Mouse (Mus musculus) stomach, postnatal 0 days (tissue): ENCODE results near the gene Irf1. TPM values are rescaled to one million over a fixed set of nuclear protein-coding genes. Genes with fewer than 3 reads are reported as not detected.

ENCODE experiments used
- ATAC-seq: fragments of 200-750 bp; cut with Nextera tagmentation; 2 replicates; pipeline ENCODE4 v1.8.0; 2017; ENCODE audit not compliant: low FRiP score, low TSS enrichment
- DNase-seq: peaks from one replicate; pipeline ENCODE4 v3.0.0-alpha.2; 2016; ENCODE audit warnings: low spot score
- H3K27ac ChIP-seq: fragments of 300-500 bp; sonication (generic); replicated peaks from 2 replicates; pipeline ENCODE4 v1.5.1; 2014; ENCODE audit warnings: mild to moderate bottlenecking, control low read depth
- H3K27me3 ChIP-seq: fragments of 300-500 bp; sonication (generic); 2 replicates; pipeline ENCODE4 v1.6.1; 2014; ENCODE audit warnings: low read length; ENCODE audit not compliant: control insufficient read depth, insufficient read depth
- H3K36me3 ChIP-seq: fragments of 300-500 bp; sonication (generic); 2 replicates; pipeline ENCODE4 v1.6.1; 2014; ENCODE audit warnings: low read length, mixed read lengths; ENCODE audit not compliant: control insufficient read depth, insufficient read depth
- H3K4me1 ChIP-seq: fragments of 300-500 bp; sonication (generic); replicated peaks from 2 replicates; pipeline ENCODE4 v1.6.1; 2014; ENCODE audit warnings: antibody characterized with exemption; ENCODE audit not compliant: control insufficient read depth, insufficient read depth
- H3K4me2 ChIP-seq: fragments of 300-500 bp; sonication (generic); replicated peaks from 2 replicates; pipeline ENCODE4 v1.6.1; 2014; ENCODE audit warnings: low read depth, mild to moderate bottlenecking, control low read depth, moderate library complexity
- H3K4me3 ChIP-seq: fragments of 300-500 bp; sonication (generic); 2 replicates; pipeline ENCODE4 v1.5.1; 2014; ENCODE audit warnings: low read depth, low read length, control low read depth
- H3K9ac ChIP-seq: fragments of 300-500 bp; sonication (generic); 2 replicates; pipeline ENCODE4 v1.6.1; 2014; ENCODE audit warnings: mild to moderate bottlenecking, low read length, control low read depth, mixed read lengths
- H3K9me3 ChIP-seq: fragments of 300-500 bp; sonication (generic); 2 replicates; pipeline ENCODE4 v1.6.1; 2016; ENCODE audit warnings: low read length; ENCODE audit not compliant: control insufficient read depth
- CTCF ChIP-seq: IDR thresholded peaks from 2 replicates; pipeline ENCODE4 v1.5.1; 2016; ENCODE audit warnings: antibody characterized with exemption, low read depth, mild to moderate bottlenecking, moderate library complexity
- EP300 ChIP-seq: optimal IDR thresholded peaks from 2 replicates; pipeline ENCODE3; 2016; ENCODE audit warnings: antibody characterized with exemption
- WGBS: fragments of 180-500 bp; shearing (Covaris S2); extraction: QIAGEN DNeasy Blood & Tissue Kit; methylation state at CpG from one replicate; pipeline ENCODE4 v1.1.7; 2014; 5-methylcytosine and 5-hydroxymethylcytosine counted together
- polyA plus RNA-seq: library from polyadenylated mRNA; unstranded; fragments of >200 nt; fragmentation: Nextera tagmentation; extraction: Ambion mirVana; gene quantifications from 2 replicates; pipeline ENCODE4 v1.2.1, GENCODE M21; 2015

The Irf1 gene
- polyA plus RNA-seq, 1 experiment from 2014 or later: 25.7 TPM

DNA sequence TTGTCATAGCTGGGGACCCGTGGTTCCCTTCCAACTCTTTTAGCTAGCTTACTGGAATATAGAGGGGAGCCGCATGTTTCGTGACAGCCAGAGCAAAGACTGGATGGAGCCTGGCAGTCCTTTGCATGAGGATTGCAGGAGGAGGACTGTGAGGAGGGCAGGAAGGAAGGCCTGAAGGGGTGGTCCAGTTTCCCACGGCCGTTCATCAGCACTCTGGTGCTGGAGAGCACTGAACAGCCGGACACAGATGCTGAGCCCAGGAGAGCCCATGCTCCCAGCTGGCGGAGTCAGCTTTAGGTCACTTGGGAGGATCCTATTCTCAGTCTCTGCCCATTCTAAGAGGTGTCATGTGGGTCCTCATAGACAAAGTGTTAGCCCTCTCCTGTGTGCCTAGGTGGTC, 12.2 kb downstream of the Irf1 start:
- H3K27me3 ChIP-seq: no peaks in the 10 kb centered on the region
- H3K4me1 ChIP-seq: no peaks in the 10 kb centered on the region
- H3K4me3 ChIP-seq: no peak overlapping the region
- ATAC-seq: no peak
- DNase-seq: no peak
- H3K27ac ChIP-seq: no peak overlapping the region
- H3K9me3 ChIP-seq: no peaks in the 10 kb centered on the region
- no peaks in the 10 kb centered on the region; the same call in 1 of the 2 replicates for H3K36me3 ChIP-seq
- TF ChIP-seq EP300 (no peak), CTCF (no peak)
- H3K9ac ChIP-seq: no peak overlapping the region
- 63% methylated on average over 7 of the region's 7 CpGs for WGBS
- H3K4me2 ChIP-seq: no peak overlapping the region

DNA sequence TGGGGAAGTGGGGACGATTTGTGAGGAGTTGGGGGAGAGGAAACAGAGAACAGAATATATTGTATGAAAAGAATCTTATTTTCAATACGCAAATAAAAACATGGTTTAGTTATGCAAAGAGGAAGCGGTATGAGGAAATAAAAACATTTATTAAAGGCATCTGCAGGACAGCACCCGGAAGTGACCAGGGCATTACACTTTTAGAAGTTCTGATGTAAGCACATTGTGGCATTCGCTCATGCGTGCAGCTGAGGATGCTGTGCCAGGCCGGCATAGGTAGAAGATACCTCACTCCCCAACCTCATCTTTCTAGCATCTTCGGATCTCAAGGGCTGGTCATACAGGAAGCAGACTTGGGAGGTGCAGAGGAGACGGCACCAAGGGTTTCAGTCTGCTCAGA, 13.5 kb downstream of the Irf1 start:
- Histone ChIP-seq H3K9me3 (no peaks in the 10 kb centered on the region), H3K4me1 (no peaks in the 10 kb centered on the region), H3K9ac (no peak overlapping the region), H3K27ac (no peak overlapping the region), H3K4me3 (no peak overlapping the region), H3K4me2 (no peak overlapping the region), H3K27me3 (no peaks in the 10 kb centered on the region), H3K36me3 (no peaks in the 10 kb centered on the region)
- no peak for TF ChIP-seq EP300
- ATAC-seq (no peak), DNase-seq (no peak)
- WGBS: 82% methylated on average over 9 of the region's 9 CpGs

DNA sequence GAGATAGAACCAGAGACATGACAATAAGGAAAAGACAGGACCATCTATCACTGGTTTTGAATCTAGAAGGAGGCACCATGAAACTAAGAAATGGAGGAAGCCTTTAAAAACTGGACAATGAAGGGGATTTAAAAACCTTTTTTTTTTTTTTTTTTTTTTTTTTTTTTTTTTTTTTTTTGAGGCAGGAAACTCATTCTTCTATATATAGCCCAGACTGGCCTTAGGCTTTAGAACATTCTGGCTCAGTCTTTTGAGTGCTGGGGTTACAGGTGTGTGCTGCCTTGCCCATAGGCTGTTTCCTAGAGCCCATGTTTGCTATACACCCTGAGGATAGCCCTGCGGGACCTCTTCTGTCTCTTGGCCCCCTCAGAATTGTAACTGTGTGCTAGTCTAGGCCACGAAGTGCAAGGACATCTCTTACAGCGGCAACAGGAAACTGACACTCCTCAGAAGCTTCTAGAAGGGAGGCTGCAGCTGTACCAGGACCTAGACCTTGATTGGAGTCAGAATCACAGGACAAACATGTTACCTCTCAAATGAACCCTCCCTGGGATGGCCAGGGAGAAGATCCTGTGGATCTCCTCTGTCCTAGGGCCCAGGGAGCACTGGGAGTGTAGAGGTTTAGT, 15.6 kb downstream of the Irf1 start:
- H3K4me1 ChIP-seq: no peaks in the 10 kb centered on the region
- no peak overlapping the region for H3K9ac ChIP-seq
- TF ChIP-seq CTCF (no peak), EP300 (no peak)
- ATAC-seq (no peak), DNase-seq (no peak)
- H3K27me3 ChIP-seq: no peaks in the 10 kb centered on the region
- H3K27ac ChIP-seq: no peak overlapping the region
- WGBS: 79% methylated on average over 3 of the region's 3 CpGs
- H3K4me2 ChIP-seq: no peak overlapping the region
- no peak overlapping the region for H3K4me3 ChIP-seq
- H3K36me3 ChIP-seq: no peaks in the 10 kb centered on the region
- H3K9me3 ChIP-seq: no peaks in the 10 kb centered on the region

DNA sequence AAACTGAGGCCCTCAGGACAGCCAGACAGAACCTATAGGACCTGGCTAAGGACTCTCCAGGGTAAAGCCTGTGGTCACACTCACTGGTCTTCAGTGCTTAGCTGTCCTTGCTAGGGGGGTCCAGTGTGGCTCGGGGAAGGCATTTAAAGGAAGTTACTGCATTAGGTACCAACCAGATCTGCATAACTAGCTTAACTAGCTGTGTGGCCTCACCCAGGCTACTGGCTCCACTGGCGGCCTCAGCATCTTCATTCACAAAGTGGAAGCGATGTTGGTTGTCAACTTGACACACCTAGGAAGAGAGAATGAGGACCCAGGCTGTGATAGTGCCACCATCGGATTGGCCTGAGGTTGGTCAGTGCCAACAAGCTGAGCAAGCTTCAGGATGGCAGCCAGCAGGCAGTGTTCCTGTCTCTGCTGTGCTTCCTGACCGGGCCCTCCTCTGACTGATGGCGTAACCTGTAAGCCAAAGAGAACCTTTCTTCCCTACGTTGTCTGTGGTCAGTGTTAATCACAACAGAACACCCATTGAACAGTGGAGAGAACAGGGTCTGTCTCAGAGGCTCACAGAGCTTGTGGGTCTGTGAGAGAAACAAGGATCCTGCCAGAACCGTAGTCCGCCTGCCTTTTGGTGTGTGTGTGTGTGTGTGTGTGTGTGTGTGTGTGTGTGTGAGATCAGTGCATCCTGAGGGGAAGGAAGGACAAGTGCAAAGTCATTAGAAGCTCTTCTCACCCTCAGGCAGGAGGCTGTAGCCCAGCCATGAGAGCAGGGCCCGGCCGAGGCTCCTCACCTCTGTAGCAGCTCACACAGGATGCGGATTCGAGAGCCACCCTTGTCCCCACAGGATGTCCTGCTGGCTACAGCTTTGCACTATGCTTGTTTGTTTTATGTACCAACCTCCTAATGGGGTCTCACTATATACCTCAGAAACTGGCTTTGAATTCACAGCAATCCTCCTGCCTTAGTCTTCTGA, 16.5 kb downstream of the Irf1 start:
- no peak for ATAC-seq
- Histone ChIP-seq H3K9me3 (no peaks in the 10 kb centered on the region), H3K27me3 (no peaks in the 10 kb centered on the region), H3K4me1 (no peaks in the 10 kb centered on the region), H3K9ac (no peak overlapping the region), H3K4me3 (no peak overlapping the region), H3K36me3 (no peaks in the 10 kb centered on the region), H3K27ac (no peak overlapping the region; the same call in 1 of the 2 replicates), H3K4me2 (no peak overlapping the region)
- 76% methylated on average over 13 of the region's 13 CpGs for WGBS
- TF ChIP-seq CTCF (no peak), EP300 (no peak)
- no peak for DNase-seq

DNA sequence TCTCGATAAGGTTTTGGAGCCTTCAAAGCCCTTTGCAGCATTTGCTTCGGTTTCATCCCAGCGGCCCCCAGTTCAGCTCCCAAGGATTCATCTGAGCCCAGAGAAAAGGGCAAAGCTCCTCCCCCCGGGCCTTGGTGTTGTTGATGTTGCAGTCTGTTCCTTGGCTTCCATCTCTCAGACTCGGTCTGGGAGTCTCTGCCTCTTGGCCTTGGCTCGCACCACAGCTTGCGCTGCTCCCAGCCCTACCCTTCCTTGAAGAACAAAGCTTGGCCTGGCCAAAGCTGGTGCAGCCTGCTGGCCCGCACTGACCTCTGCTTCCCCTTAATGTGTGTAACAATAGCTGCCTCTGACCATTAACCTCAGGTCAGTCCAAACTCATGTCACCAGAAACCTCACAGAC, 18.4 kb downstream of the Irf1 start:
- no peaks in the 10 kb centered on the region for H3K27me3 ChIP-seq
- no peak for TF ChIP-seq CTCF
- TF ChIP-seq EP300: no peak
- no peak; the same call in 1 of the 2 replicates for ATAC-seq

DNA sequence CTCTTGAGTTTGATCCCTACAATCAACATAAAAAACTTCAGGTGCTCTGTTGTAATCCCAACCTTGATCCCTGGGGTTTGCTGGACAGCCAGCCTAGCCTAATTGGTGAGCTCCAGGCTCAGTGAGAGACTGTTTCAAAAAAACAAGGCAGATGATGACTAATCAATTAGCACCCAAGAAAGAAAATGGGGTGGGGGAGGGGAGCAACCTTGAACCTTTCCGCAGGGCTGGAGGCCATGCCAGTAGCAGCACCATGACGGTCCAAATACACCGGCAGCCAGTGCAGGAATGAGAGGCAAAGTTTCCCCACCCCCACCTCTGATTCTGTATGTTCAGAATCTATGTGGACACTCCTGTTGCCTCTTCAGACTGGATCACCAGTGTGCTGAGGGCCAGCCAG, 19.5 kb downstream of the Irf1 start:
- TF ChIP-seq CTCF: no peak
- no peak for TF ChIP-seq EP300
- no peaks in the 10 kb centered on the region for H3K36me3 ChIP-seq
- no peaks in the 10 kb centered on the region for H3K9me3 ChIP-seq
- H3K4me2 ChIP-seq: no peak overlapping the region
- WGBS: 74% methylated on average over 3 of the region's 3 CpGs
- DNase-seq (no peak), ATAC-seq (no peak)
- no peak overlapping the region for H3K4me3 ChIP-seq
- H3K27me3 ChIP-seq: no peaks in the 10 kb centered on the region
- no peaks in the 10 kb centered on the region for H3K4me1 ChIP-seq
- H3K9ac ChIP-seq: no peak overlapping the region
- no peak overlapping the region for H3K27ac ChIP-seq

More for the DNA sequence above, 18.4 kb downstream of the Irf1 start:
- H3K9ac ChIP-seq: no peak overlapping the region
- 67% methylated on average over 8 of the region's 8 CpGs for WGBS
- DNase-seq: no peak
- no peak overlapping the region for H3K4me3 ChIP-seq
- no peaks in the 10 kb centered on the region for H3K4me1 ChIP-seq
- no peak overlapping the region for H3K4me2 ChIP-seq
- no peak overlapping the region for H3K27ac ChIP-seq
- no peaks in the 10 kb centered on the region for H3K36me3 ChIP-seq
- H3K9me3 ChIP-seq: no peaks in the 10 kb centered on the region
